Mouse (Mus musculus) common myeloid progenitor, adult 5-6 weeks (primary cell): ENCODE measurements around the gene Gm9268. TPM values are rescaled to one million over a fixed set of nuclear protein-coding genes. Genes with fewer than 3 reads are reported as not detected.
"Not testable (repeated sequence)": the region's sequence is repeated elsewhere in the genome, so short reads cannot be mapped to it uniquely, and the experiment has no call there.

Source experiments
- ATAC-seq: replicated peaks from 2 replicates; pipeline ENCODE4 v1.8.0; 2016; ENCODE audit warnings: low read depth, mild to moderate bottlenecking, moderate TSS enrichment, inconsistent platforms; ENCODE audit not compliant: poor library complexity, severe bottlenecking
- total RNA-seq: library from RNA; stranded (forward); fragments of 200-1000, 187-1606 nt; gene quantifications from 2 replicates; pipeline ENCODE4 v1.2.3, GENCODE M21; 2017

Gm9268 gene
- total RNA-seq, result not detected in 2 replicates

DNA sequence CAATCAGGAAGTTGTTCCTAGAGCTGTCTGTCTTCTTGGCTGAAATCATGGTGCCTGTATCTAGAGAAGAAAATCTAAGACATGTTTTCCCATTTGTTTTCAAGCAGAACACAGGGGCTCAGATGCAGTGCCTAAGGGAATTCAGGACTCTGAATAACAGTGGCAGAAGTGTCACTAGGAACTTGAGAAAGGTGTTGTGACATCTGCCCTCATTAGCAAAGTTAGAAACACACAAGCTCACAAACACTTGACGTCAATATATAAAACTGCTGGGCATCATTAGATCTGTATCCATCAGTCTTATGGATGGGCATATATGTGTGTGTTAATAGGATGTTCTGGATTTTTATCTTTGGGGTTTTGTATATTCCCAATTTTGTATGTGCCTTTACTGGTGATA lies at the start of gene Gm9268:
Gene Gm9268 (plus strand): TSS at position 301 of the 400 bp plus-strand sequence.
- not testable (repeated sequence) for ATAC-seq

DNA sequence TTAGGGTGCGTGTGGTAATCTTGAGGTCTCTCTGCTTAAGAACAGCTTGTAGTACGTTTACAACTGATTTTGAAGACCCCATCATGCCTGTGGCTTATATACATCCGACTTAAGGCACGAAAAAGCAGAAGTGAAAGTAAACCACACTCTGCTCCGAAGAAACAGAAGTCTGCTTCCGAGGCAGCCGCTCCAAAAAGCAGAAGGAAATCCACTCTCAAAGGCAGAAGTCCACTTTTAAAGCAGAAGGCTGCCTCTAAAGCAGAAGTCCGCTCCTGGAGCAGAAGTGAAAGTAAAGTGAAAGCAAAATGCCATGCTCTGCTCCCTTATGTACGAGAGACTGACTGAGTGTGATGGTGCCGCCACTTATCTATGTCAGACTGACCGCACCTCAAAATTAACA lies 38.5 kb upstream of the Gm9268 start:
- peak; percentile 99 for ATAC-seq

DNA sequence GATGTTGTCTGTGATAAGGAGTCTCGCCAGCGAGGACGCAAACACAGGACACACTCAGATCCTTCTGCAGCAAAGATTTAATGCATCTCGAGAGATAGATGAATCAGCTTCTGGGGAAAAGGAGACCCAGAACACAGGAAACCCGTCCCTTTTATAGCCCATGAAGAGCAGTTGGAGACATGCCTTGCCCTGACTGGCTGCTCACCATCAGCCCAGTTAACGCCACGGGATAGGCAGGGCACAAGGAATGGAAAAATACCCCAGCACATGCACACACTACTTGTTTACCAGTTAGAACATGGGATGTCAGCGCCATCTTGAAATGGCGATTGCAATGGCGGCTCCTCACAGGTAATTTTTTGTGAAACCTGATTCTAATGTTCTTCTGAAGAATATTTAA lies 37.8 kb upstream of the Gm9268 start:
- ATAC-seq, result no peak

DNA sequence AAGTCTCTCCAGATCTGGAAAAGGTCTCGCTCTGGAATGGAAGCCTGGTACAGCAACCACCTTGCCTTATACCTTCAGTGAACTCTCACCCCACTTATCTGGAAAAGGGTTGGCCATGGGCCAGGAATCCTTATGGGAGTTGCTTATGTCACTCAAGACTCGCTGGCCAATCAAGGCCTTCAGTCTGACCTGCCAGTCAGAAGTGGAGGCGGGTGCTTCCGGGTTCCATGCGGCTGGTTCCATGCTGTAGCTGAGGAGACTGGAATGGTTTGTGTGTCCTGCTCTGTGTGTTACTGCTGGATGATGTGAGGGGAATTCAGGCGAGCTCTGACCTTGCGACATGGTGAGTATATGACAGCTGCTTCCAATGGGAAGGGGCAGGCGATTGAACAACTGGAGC lies 59.3 kb downstream of the Gm9268 start:
- ATAC-seq, result no peak

Other genes with a start within 250 kb of the Gm9268 start
- not detected in 2 replicates for gene Vmn2r62, start 225.2 kb upstream of the Gm9268 start, total RNA-seq
- not detected in 2 replicates for gene Gm2381, start 151.5 kb upstream of the Gm9268 start, total RNA-seq
- gene Vmn2r63, start 84.9 kb upstream of the Gm9268 start, total RNA-seq, result not detected in 2 replicates
- gene Zfp936, start 95.5 kb downstream of the Gm9268 start, total RNA-seq, result not detected in 2 replicates